Mouse (Mus musculus) layer of hippocampus, postnatal 14 days (tissue): ENCODE results near the gene Mmp24. TPM values are rescaled to one million over a fixed set of nuclear protein-coding genes. Genes with fewer than 3 reads are reported as not detected.

Experiments
- DNase-seq, 2 experiments: peaks; one replicate each; pipeline ENCODE4 v3.0.0; 2021 to 2022; ENCODE audit warnings: low spot score in 2 of 2, mixed read lengths in 1 of 2
- total RNA-seq, 2 experiments: library from RNA; stranded (reverse); gene quantifications; 2 replicates each; pipeline ENCODE4 v1.2.3; 2021

Mmp24 gene
- total RNA-seq, 2 experiments from 2014 or later: 50.0 to 53.3 TPM

- DNase-seq: no peak
Measured at GRCm38 (mm10) chr2:155774261-155774926, 748 bp upstream of the Mmp24 start.

GRCm38 (mm10) chr2:155775685-155776263 is 632 bp downstream of the Mmp24 start:
- peak; percentile 34 to 47 for DNase-seq

GRCm38 (mm10) chr2:155776824-155777687 is 1.9 kb downstream of the Mmp24 start:
- DNase-seq: no peak

GRCm38 (mm10) chr2:155777688-155777985 is 2.5 kb downstream of the Mmp24 start:
- DNase-seq: no peak

GRCm38 (mm10) chr2:155778004-155778403 is 2.9 kb downstream of the Mmp24 start:
- DNase-seq: no peak

- no peak for DNase-seq
Measured at GRCm38 (mm10) chr2:155779066-155779465, 3.9 kb downstream of the Mmp24 start.

GRCm38 (mm10) chr2:155779506-155779905 is 4.4 kb downstream of the Mmp24 start:
- DNase-seq: no peak

- no peak for DNase-seq
Measured at GRCm38 (mm10) chr2:155784534-155784933, 9.4 kb downstream of the Mmp24 start.

- DNase-seq: no peak
Measured at GRCm38 (mm10) chr2:155786905-155787304, 11.8 kb downstream of the Mmp24 start.

GRCm38 (mm10) chr2:155787949-155788931 is 13.1 kb downstream of the Mmp24 start:
- no peak for DNase-seq

- DNase-seq: no peak
Measured at GRCm38 (mm10) chr2:155792899-155793298, 17.8 kb downstream of the Mmp24 start.

- no peak for DNase-seq
Measured at GRCm38 (mm10) chr2:155794674-155795445, 19.7 kb downstream of the Mmp24 start.

GRCm38 (mm10) chr2:155798613-155799012 is 23.5 kb downstream of the Mmp24 start:
- no peak for DNase-seq

GRCm38 (mm10) chr2:155802761-155803160 is 27.6 kb downstream of the Mmp24 start:
- DNase-seq: no peak

GRCm38 (mm10) chr2:155804053-155804452 is 28.9 kb downstream of the Mmp24 start:
- DNase-seq: no peak

- no peak for DNase-seq
Measured at GRCm38 (mm10) chr2:155805231-155805924, 30.2 kb downstream of the Mmp24 start.

GRCm38 (mm10) chr2:155805925-155806255 is 30.7 kb downstream of the Mmp24 start:
- DNase-seq: no peak

- DNase-seq: no peak
Measured at GRCm38 (mm10) chr2:155806548-155806947, 31.4 kb downstream of the Mmp24 start.

GRCm38 (mm10) chr2:155807408-155807807 is 32.3 kb downstream of the Mmp24 start:
- DNase-seq: no peak

GRCm38 (mm10) chr2:155809620-155810019 is 34.5 kb downstream of the Mmp24 start:
- DNase-seq: no peak
